12 mouse cellular contexts compared by ENCODE assay signal in the genomic region with DNA sequence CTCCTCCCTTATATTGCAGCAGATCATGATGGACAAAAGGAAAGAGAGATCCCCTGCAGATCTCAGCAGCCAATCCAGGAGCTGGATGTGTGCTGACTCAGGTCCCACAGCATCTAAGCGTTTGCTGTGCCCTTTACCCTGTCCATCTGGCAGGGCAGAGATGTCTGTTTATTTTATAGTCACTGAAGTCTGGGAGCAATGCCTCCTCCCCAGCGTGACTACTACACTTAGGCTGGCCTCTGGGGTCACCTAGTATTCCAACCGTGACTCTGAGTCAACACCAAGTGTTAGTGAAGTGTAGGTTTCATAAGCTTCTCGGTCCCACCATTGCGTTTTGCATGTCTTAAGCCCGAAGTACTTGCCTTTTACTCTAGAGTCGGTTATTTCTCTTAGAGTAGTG.
DNase-seq lines count a peak whose midpoint lies in the region; ATAC-seq lines count a peak whose summit lies in the region.
"Had no signal": no experiment of that assay in that cellular context is flagged by ENCODE, and none has a peak within 500 bp of the region (broad histone marks: within the 10 kb centered on the region; RNA-seq: fewer than 3 reads in every experiment).

No protein-coding gene starts in this region.

- H3K4me2 ChIP-seq in limb, embryonic 12.5 days: no peak overlapping the region
- H3K4me2 ChIP-seq: heart, embryonic 15.5 days; hindbrain, embryonic 15.5 days; midbrain, embryonic 11.5 days had no signal

- peaks cover 23% of the 10 kb centered on the region for H3K27me3 ChIP-seq in limb, embryonic 12.5 days
- H3K27me3 ChIP-seq in limb, embryonic 10.5 days (ENCODE audit: low read depth, poor library complexity, severe bottlenecking): peaks cover 40% of the 10 kb centered on the region
- H3K27me3 ChIP-seq: heart, embryonic 15.5 days; hindbrain, embryonic 15.5 days had no signal

- no peak for ATAC-seq in limb, embryonic 12.5 days (ENCODE audit: insufficient number of reproducible peaks, insufficient read depth, low FRiP score, low TSS enrichment, low read depth)

- no peak overlapping the region for H3K9ac ChIP-seq in limb, embryonic 12.5 days (replicated peaks)
- H3K9ac ChIP-seq: heart, embryonic 15.5 days; hindbrain, embryonic 15.5 days had no signal

- no peaks in the 10 kb centered on the region for H3K36me3 ChIP-seq in limb, embryonic 12.5 days
- no peaks in the 10 kb centered on the region for H3K36me3 ChIP-seq in limb, embryonic 10.5 days
- H3K36me3 ChIP-seq: heart, embryonic 15.5 days; hindbrain, embryonic 15.5 days had no signal

- WGBS in limb, embryonic 12.5 days: 55% methylated on average over 7 of the region's 7 CpGs
- WGBS in limb, embryonic 10.5 days: 60% methylated on average over 7 of the region's 7 CpGs

- DNase-seq in limb, embryonic 10.5 days (ENCODE audit: low spot score): no peak
- DNase-seq in NIH3T3 (ENCODE audit: low read depth): peak; percentile 62
- DNase-seq in kidney, adult 11 months: peak; percentile 71
- DNase-seq in kidney, postnatal 14 days: peak; percentile 66
- no peak for DNase-seq in right cerebral cortex, postnatal 36 days (ENCODE audit: low spot score in 2 of 2)
- DNase-seq in frontal cortex, postnatal 14 days (ENCODE audit: low spot score in 2 of 2): no peak
- DNase-seq in cerebellum, postnatal 14 days: no peak
- DNase-seq: thymus, adult 18-20 months had no signal

- H3K4me3 ChIP-seq in limb, embryonic 12.5 days (replicated peaks): no peak overlapping the region
- no peak overlapping the region for H3K4me3 ChIP-seq in limb, embryonic 10.5 days
- H3K4me3 ChIP-seq: heart, embryonic 15.5 days; hindbrain, embryonic 15.5 days had no signal

- H3K4me1 ChIP-seq in limb, embryonic 12.5 days (replicated peaks): peaks cover 64% of the 10 kb centered on the region
- H3K4me1 ChIP-seq in limb, embryonic 10.5 days: peaks cover 38% of the 10 kb centered on the region
- H3K4me1 ChIP-seq: hindbrain, embryonic 15.5 days had no signal

- 0 out of 2 replicates have a peak overlapping the region, but pooled peaks have one; percentile 41 for H3K27ac ChIP-seq in limb, embryonic 12.5 days
- no peak overlapping the region; the same call in 1 of the 2 replicates for H3K27ac ChIP-seq in limb, embryonic 10.5 days
- H3K27ac ChIP-seq: heart, embryonic 15.5 days; hindbrain, embryonic 15.5 days had no signal

- H3K9me3 ChIP-seq in limb, embryonic 12.5 days: no peaks in the 10 kb centered on the region
- H3K9me3 ChIP-seq in limb, embryonic 10.5 days (replicated peaks): no peaks in the 10 kb centered on the region
- H3K9me3 ChIP-seq: heart, embryonic 15.5 days; hindbrain, embryonic 15.5 days had no signal

Comparison
In these comparisons a context has a peak if more than half of its experiments do, and no peak if none do; other contexts are left out.
1. DNase-seq: peak in NIH3T3 (single experiment), kidney, adult 11 months (single experiment) and kidney, postnatal 14 days (single experiment); none in limb, embryonic 10.5 days (single experiment), right cerebral cortex, postnatal 36 days (0 of 2), frontal cortex, postnatal 14 days (0 of 2) and cerebellum, postnatal 14 days (0 of 2).